Mouse (Mus musculus): ENCODE data around the gene Kmo. TPM values are rescaled to one million over a fixed set of nuclear protein-coding genes. Genes with fewer than 3 reads are reported as not detected.

Kmo gene
- polyA plus RNA-seq, 1 experiment from 2014 or later = 0.31 TPM

DNA sequence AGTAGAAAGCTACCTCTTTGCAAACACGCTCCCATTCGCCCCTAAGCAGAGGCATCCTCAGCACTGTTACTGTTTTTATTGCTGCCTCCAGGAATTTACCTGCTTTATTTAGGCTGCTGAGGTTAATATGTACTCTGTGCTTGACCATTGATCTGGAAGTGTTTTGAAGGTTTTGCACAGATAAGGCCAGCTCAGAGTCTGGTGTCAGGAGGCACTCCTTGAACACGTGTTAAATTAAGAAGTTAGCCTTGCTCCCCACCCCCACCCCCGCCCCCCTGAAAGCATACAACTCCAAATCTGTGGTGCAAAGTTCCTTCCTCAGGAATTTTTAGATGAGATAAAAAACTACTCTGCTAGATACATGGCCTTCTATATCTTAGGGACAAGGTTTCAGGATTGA, 81.0 kb downstream of the Kmo start:
- Histone ChIP-seq H3K4me2 (replicated peaks) (no peak overlapping the region), H3K9ac (no peak overlapping the region), H3K4me1 (replicated peaks; ENCODE audit: control insufficient read depth, insufficient read depth, low read length) (no peaks in the 10 kb centered on the region), H3K27me3 (ENCODE audit: control insufficient read depth, insufficient read depth, low read length) (no peaks in the 10 kb centered on the region), H3K4me3 (replicated peaks; ENCODE audit: low read length) (no peak overlapping the region), H3K36me3 (replicated peaks; ENCODE audit: control insufficient read depth, insufficient read depth) (no peaks in the 10 kb centered on the region), H3K9me3 (ENCODE audit: control insufficient read depth, low read length) (no peaks in the 10 kb centered on the region), H3K27ac (no peak overlapping the region)
- WGBS = 89% methylated on average over 4 of the region's 4 CpGs
- DNase-seq (ENCODE audit: low spot score) (no peak), ATAC-seq (ENCODE audit: low FRiP score) (no peak)

DNA sequence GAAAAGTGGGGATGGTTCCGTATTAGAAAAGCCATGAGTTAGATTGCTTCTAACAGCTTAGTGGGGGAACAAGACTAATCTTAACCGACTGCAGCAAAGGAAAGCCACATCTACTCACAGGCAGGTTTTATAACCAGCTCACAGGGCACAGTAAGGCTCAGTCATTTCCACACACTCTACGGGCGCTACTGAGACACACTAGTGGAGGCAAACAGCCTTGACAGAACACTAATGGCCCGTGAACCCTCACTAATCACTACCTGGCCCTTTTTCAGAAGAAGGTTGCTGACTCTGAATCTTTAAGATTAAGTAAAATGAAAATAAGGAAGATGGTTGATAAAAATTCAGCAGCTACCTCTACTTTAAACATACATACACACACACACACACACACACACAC, 87.4 kb downstream of the Kmo start:
- DNase-seq (ENCODE audit: low spot score) (no peak), ATAC-seq (ENCODE audit: low FRiP score) (no peak)
- Histone ChIP-seq H3K9me3 (ENCODE audit: control insufficient read depth, low read length) (no peaks in the 10 kb centered on the region), H3K27me3 (ENCODE audit: control insufficient read depth, insufficient read depth, low read length) (no peaks in the 10 kb centered on the region), H3K36me3 (replicated peaks; ENCODE audit: control insufficient read depth, insufficient read depth) (no peaks in the 10 kb centered on the region), H3K27ac (no peak overlapping the region), H3K4me2 (replicated peaks) (no peak overlapping the region), H3K4me3 (replicated peaks; ENCODE audit: low read length) (no peak overlapping the region), H3K9ac (no peak overlapping the region), H3K4me1 (replicated peaks; ENCODE audit: control insufficient read depth, insufficient read depth, low read length) (no peaks in the 10 kb centered on the region)
- 75% methylated on average over 5 of the region's 5 CpGs for WGBS

- no peaks in the 10 kb centered on the region for H3K9me3 ChIP-seq (ENCODE audit: control insufficient read depth, low read length)
- H3K27me3 ChIP-seq (ENCODE audit: control insufficient read depth, insufficient read depth, low read length) = no peaks in the 10 kb centered on the region
- H3K27ac ChIP-seq = no peak overlapping the region
- DNase-seq (ENCODE audit: low spot score) (no peak), ATAC-seq (ENCODE audit: low FRiP score) (no peak)
- H3K4me3 ChIP-seq (replicated peaks; ENCODE audit: low read length) = no peak overlapping the region
- H3K9ac ChIP-seq = no peak overlapping the region
- H3K4me2 ChIP-seq (replicated peaks) = no peak overlapping the region
- no peaks in the 10 kb centered on the region for H3K4me1 ChIP-seq (replicated peaks; ENCODE audit: control insufficient read depth, insufficient read depth, low read length)
- H3K36me3 ChIP-seq (replicated peaks; ENCODE audit: control insufficient read depth, insufficient read depth) = no peaks in the 10 kb centered on the region
These were observed 87.8 kb downstream of the Kmo start for GRCm38 (mm10) chr1:175708013-175708412.

Other genes with a start within 250 kb of the Kmo start
- 49.4 and 56.7 TPM in 2 replicates for gene Rgs7, start 127.9 kb upstream of the Kmo start, polyA plus RNA-seq (2014; fragmentation: Nextera tagmentation; extraction: Ambion mirVana)
- gene Fh1, start 5.3 kb downstream of the Kmo start, polyA plus RNA-seq (2014; fragmentation: Nextera tagmentation; extraction: Ambion mirVana) = 114 and 127 TPM in 2 replicates
- gene Opn3, start 72.4 kb downstream of the Kmo start, polyA plus RNA-seq (2014; fragmentation: Nextera tagmentation; extraction: Ambion mirVana) = 8.2 and 8.3 TPM in 2 replicates
- 5.9 and 6.2 TPM in 2 replicates for gene Chml, start 72.5 kb downstream of the Kmo start, polyA plus RNA-seq (2014; fragmentation: Nextera tagmentation; extraction: Ambion mirVana)
- 0.09 TPM in 1 of 2 replicates, not detected in the other for gene Wdr64, start 78.2 kb downstream of the Kmo start, polyA plus RNA-seq (2014; fragmentation: Nextera tagmentation; extraction: Ambion mirVana)

Data from hindbrain, embryonic 14.5 days (tissue).